Mouse (Mus musculus) frontal cortex, postnatal 10 days (tissue): Measurements from ENCODE around the gene Olfr1197.

Source experiments
- DNase-seq, 2 experiments: peaks; one replicate each; pipeline ENCODE4 v3.0.0; 2022; ENCODE audit warnings: low spot score in 2 of 2, mixed read lengths in 1 of 2

Gene Olfr1197

DNA sequence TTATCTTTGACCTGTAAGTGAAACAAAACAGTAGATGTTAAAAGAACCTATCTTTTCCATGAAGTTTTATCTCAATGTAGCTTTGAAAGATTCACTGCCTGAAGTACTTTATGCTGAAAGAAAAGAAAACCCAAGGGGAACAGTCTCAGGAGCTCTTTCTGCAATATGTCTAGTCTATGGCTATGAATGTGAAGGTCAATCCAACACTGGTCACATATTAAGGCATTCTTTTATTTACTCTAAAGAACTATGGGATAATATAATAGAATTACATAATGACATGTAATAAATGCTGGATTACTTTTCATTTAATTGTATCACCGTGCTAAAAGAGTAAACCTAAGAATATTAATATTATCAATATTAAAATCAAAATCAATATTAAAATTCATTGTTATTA, at the start of gene Olfr1197:
Gene Olfr1197 (minus strand): TSS at position 101 of the 400 bp plus-strand sequence.
- DNase-seq = no peak

DNA sequence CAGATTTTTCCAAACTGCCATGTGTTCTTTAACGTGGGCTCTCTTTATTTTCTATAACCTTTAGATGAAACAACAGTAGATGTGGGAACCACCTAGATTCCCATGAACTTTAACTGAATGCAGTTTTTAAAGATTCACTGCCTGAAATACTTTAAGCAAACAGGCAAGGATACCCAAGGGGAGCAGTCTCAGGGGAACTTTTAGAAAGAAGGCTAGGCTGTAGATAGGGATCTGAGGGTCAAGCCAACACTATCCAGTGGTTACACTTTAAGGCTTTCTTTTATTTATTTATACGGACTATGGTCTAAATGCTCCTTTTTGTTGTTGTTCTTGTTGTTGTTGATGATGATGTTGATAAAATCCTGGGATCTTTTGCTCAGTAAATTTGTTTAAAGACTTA, 38.2 kb upstream of the Olfr1197 start, which contains the start of gene Olfr1200:
Gene Olfr1200 (minus strand): TSS at position 101 of the 400 bp plus-strand sequence.
- DNase-seq = no peak

- no peak for DNase-seq
These were observed 28.2 kb upstream of the Olfr1197 start, which contains the start of gene Olfr1199 for GRCm38 (mm10) chr2:88760369-88760768. TSS of gene Olfr1199 (minus strand) at chr2:88760469.

DNA sequence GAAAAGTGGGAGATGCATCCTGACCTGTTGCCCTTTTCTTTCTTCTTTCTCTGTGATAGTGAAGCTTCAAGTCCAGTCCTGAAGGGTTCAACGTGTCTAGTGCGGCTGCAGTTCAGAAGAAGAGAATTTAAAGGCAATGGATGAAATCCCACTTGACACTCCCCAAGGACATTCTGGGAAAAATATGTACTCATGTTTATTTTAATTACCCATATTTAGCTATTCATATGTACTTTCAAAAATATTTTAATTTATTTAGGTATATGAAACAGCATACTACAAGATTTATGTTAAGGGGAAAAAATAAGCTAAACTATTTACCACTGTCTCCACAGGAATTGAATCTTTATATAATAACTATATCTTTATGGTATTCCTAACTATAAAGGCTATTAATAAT, 19.1 kb upstream of the Olfr1197 start, which contains the start of gene Olfr1198:
Gene Olfr1198 (minus strand): TSS at position 101 of the 400 bp plus-strand sequence.
- no peak for DNase-seq

- DNase-seq = no peak
These were observed 11.2 kb upstream of the Olfr1197 start for GRCm38 (mm10) chr2:88743379-88743778.

- no peak for DNase-seq
These were observed 27.7 kb downstream of the Olfr1197 start, which contains the start of gene Olfr1196 for GRCm38 (mm10) chr2:88704497-88704896. TSS of gene Olfr1196 (minus strand) at chr2:88704597.

GRCm38 (mm10) chr2:88689087-88689486, 43.1 kb downstream of the Olfr1197 start, which contains the start of gene Olfr1195:
TSS of gene Olfr1195 (minus strand) at chr2:88689187.
- DNase-seq = no peak
